Mouse (Mus musculus): ENCODE data around the gene Tmem163. TPM values are rescaled to one million over a fixed set of nuclear protein-coding genes. Genes with fewer than 3 reads are reported as not detected.
A peak's percentile ranks its signal among the peaks of the same experiment; 100 is the strongest.

The Tmem163 gene
- polyA plus RNA-seq, 1 experiment, result 1.0 TPM

GRCm38 (mm10) chr1:127513664-127514063 is 165.7 kb downstream of the Tmem163 start:
- Histone ChIP-seq H3K27ac (ENCODE audit: insufficient read depth, low read depth, low read length) (peak overlapping the region; percentile 67), H3K36me3 (ENCODE audit: control insufficient read depth, insufficient read depth, low read length) (no peaks in the 10 kb centered on the region), H3K27me3 (ENCODE audit: control insufficient read depth, insufficient read depth, low read length) (no peaks in the 10 kb centered on the region), H3K4me3 (ENCODE audit: low read depth, low read length) (no peak overlapping the region), H3K4me1 (ENCODE audit: control insufficient read depth, insufficient read depth, insufficient read length, low read length) (no peaks in the 10 kb centered on the region)
- TF ChIP-seq CTCF (IDR thresholded peaks at IDR 0.05; ENCODE audit: extremely low read depth, insufficient read length, insufficient replicate concordance, low read depth, low read length) (no peak), POLR2A (IDR thresholded peaks at IDR 0.05; ENCODE audit: low read depth, low read length) (no peak)
- 79% methylated on average over 3 of the region's 3 CpGs for WGBS

- no peaks in the 10 kb centered on the region for H3K27me3 ChIP-seq (ENCODE audit: control insufficient read depth, insufficient read depth, low read length)
- no peaks in the 10 kb centered on the region for H3K36me3 ChIP-seq (ENCODE audit: control insufficient read depth, insufficient read depth, low read length)
- TF ChIP-seq POLR2A (IDR thresholded peaks at IDR 0.05; ENCODE audit: low read depth, low read length), result no peak
- TF ChIP-seq CTCF (IDR thresholded peaks at IDR 0.05; ENCODE audit: extremely low read depth, insufficient read length, insufficient replicate concordance, low read depth, low read length), result no peak
- WGBS, result 73% methylated on average over 8 of the region's 8 CpGs
- H3K27ac ChIP-seq (ENCODE audit: insufficient read depth, low read depth, low read length), result peak overlapping the region; percentile 67
- H3K4me3 ChIP-seq (ENCODE audit: low read depth, low read length), result no peak overlapping the region
- H3K4me1 ChIP-seq (ENCODE audit: control insufficient read depth, insufficient read depth, insufficient read length, low read length), result no peaks in the 10 kb centered on the region
Measured at GRCm38 (mm10) chr1:127513140-127513539, 166.2 kb downstream of the Tmem163 start.

- H3K4me1 ChIP-seq (ENCODE audit: control insufficient read depth, insufficient read depth, insufficient read length, low read length), result no peaks in the 10 kb centered on the region
- 78% methylated on average over 6 of the region's 6 CpGs for WGBS
- H3K4me3 ChIP-seq (ENCODE audit: low read depth, low read length), result no peak overlapping the region
- TF ChIP-seq CTCF (IDR thresholded peaks at IDR 0.05; ENCODE audit: extremely low read depth, insufficient read length, insufficient replicate concordance, low read depth, low read length) (no peak), POLR2A (IDR thresholded peaks at IDR 0.05; ENCODE audit: low read depth, low read length) (no peak)
- H3K27ac ChIP-seq (ENCODE audit: insufficient read depth, low read depth, low read length), result peak overlapping the region; percentile 44
- H3K36me3 ChIP-seq (ENCODE audit: control insufficient read depth, insufficient read depth, low read length), result no peaks in the 10 kb centered on the region
- no peaks in the 10 kb centered on the region for H3K27me3 ChIP-seq (ENCODE audit: control insufficient read depth, insufficient read depth, low read length)
Measured at GRCm38 (mm10) chr1:127512709-127513108, 166.6 kb downstream of the Tmem163 start.

- TF ChIP-seq POLR2A (IDR thresholded peaks at IDR 0.05; ENCODE audit: low read depth, low read length), result no peak
- no peak for TF ChIP-seq CTCF (IDR thresholded peaks at IDR 0.05; ENCODE audit: extremely low read depth, insufficient read length, insufficient replicate concordance, low read depth, low read length)
- Histone ChIP-seq H3K4me1 (ENCODE audit: control insufficient read depth, insufficient read depth, insufficient read length, low read length) (no peaks in the 10 kb centered on the region), H3K27me3 (ENCODE audit: control insufficient read depth, insufficient read depth, low read length) (no peaks in the 10 kb centered on the region), H3K27ac (ENCODE audit: insufficient read depth, low read depth, low read length) (no peak overlapping the region), H3K4me3 (ENCODE audit: low read depth, low read length) (no peak overlapping the region), H3K36me3 (ENCODE audit: control insufficient read depth, insufficient read depth, low read length) (no peaks in the 10 kb centered on the region)
- WGBS, result 83% methylated on average over 6 of the region's 6 CpGs
Measured at GRCm38 (mm10) chr1:127511362-127511761, 168.0 kb downstream of the Tmem163 start.

GRCm38 (mm10) chr1:127508921-127509320 is 170.4 kb downstream of the Tmem163 start:
- Histone ChIP-seq H3K4me3 (ENCODE audit: low read depth, low read length) (no peak overlapping the region), H3K36me3 (ENCODE audit: control insufficient read depth, insufficient read depth, low read length) (no peaks in the 10 kb centered on the region), H3K4me1 (ENCODE audit: control insufficient read depth, insufficient read depth, insufficient read length, low read length) (no peaks in the 10 kb centered on the region), H3K27ac (ENCODE audit: insufficient read depth, low read depth, low read length) (no peak overlapping the region), H3K27me3 (ENCODE audit: control insufficient read depth, insufficient read depth, low read length) (no peaks in the 10 kb centered on the region)
- no peak for TF ChIP-seq CTCF (IDR thresholded peaks at IDR 0.05; ENCODE audit: extremely low read depth, insufficient read length, insufficient replicate concordance, low read depth, low read length)
- TF ChIP-seq POLR2A (IDR thresholded peaks at IDR 0.05; ENCODE audit: low read depth, low read length), result no peak
- WGBS, result 81% methylated on average over 8 of the region's 8 CpGs

GRCm38 (mm10) chr1:127508067-127508739 is 171.1 kb downstream of the Tmem163 start:
- no peaks in the 10 kb centered on the region for H3K36me3 ChIP-seq (ENCODE audit: control insufficient read depth, insufficient read depth, low read length)
- no peak for TF ChIP-seq POLR2A (IDR thresholded peaks at IDR 0.05; ENCODE audit: low read depth, low read length)
- TF ChIP-seq CTCF (IDR thresholded peaks at IDR 0.05; ENCODE audit: extremely low read depth, insufficient read length, insufficient replicate concordance, low read depth, low read length), result no peak
- no peak overlapping the region for H3K27ac ChIP-seq (ENCODE audit: insufficient read depth, low read depth, low read length)
- no peaks in the 10 kb centered on the region for H3K4me1 ChIP-seq (ENCODE audit: control insufficient read depth, insufficient read depth, insufficient read length, low read length)
- no peak overlapping the region for H3K4me3 ChIP-seq (ENCODE audit: low read depth, low read length)
- 82% methylated on average over 16 of the region's 16 CpGs for WGBS
- H3K27me3 ChIP-seq (ENCODE audit: control insufficient read depth, insufficient read depth, low read length), result no peaks in the 10 kb centered on the region

- H3K4me1 ChIP-seq (ENCODE audit: control insufficient read depth, insufficient read depth, insufficient read length, low read length), result no peaks in the 10 kb centered on the region
- 67% methylated on average over 10 of the region's 10 CpGs for WGBS
- no peak overlapping the region for H3K4me3 ChIP-seq (ENCODE audit: low read depth, low read length)
- no peaks in the 10 kb centered on the region for H3K36me3 ChIP-seq (ENCODE audit: control insufficient read depth, insufficient read depth, low read length)
- H3K27me3 ChIP-seq (ENCODE audit: control insufficient read depth, insufficient read depth, low read length), result no peaks in the 10 kb centered on the region
- H3K27ac ChIP-seq (ENCODE audit: insufficient read depth, low read depth, low read length), result no peak overlapping the region
- no peak for TF ChIP-seq CTCF (IDR thresholded peaks at IDR 0.05; ENCODE audit: extremely low read depth, insufficient read length, insufficient replicate concordance, low read depth, low read length)
Measured at GRCm38 (mm10) chr1:127507042-127507650, 172.2 kb downstream of the Tmem163 start.

All from small intestine, adult 2 months (tissue).